Mouse (Mus musculus): Measurements from ENCODE around the gene Gm10272.
"Not testable (repeated sequence)": the region's sequence is repeated elsewhere in the genome, so short reads cannot be mapped to it uniquely, and the experiment has no call there.

Gene Gm10272

DNA sequence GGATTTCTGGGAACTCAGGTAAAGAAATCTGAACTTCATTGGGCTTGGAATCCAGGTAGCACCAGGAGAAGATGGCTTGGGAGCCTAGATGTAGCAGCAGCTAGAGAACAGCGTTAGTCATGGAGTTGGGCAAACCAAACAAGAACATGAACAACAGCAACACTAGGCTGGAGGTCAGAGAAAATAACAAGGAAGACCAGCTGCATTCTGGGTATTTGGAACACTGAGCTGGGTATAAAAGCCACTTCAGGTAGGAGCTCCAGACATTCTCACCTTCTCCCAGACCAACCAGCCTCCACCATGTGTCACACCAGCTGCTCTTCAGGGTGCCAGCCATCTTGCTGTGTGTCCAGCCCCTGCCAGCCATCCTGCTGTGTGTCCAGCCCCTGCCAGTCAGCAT is at the start of gene Gm10272:
Gene Gm10272, plus strand, starts transcription at position 301 of the 400 bp plus-strand sequence.
- DNase-seq: no peak

DNA sequence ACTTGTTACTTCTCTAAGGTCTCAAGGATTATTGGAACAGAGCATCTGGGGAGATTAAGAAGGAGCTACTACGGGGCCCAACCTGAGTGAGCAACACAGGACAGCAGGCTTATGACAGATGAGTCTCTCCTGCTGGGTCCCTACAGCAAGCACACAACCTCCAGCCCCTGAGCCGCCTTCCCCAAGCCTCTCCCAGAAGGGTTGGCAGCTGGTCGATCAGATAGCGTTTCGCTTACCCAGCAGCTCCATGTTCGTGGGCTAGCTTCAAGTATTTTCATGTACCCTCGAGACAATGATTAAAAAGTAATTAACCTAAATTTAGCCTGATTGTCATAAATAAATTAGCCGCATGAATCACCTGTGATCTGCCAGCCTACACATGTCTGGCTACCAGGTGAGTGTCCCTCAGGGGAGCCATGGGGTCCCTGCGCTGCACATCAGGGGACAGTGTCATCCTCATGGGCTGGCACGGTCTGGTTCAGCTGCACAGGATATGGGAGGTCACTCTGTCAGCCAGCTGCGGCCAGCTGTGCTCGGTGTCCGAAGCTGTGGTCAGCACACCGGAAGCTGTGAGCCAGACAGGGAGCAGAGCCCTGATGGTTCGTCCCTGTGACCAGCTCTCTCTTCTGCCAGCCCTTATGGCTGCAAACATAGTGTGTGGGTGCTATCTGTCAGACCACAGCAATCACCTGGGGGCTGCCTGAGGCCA is 48.0 kb upstream of the Gm10272 start:
- DNase-seq: no peak

DNA sequence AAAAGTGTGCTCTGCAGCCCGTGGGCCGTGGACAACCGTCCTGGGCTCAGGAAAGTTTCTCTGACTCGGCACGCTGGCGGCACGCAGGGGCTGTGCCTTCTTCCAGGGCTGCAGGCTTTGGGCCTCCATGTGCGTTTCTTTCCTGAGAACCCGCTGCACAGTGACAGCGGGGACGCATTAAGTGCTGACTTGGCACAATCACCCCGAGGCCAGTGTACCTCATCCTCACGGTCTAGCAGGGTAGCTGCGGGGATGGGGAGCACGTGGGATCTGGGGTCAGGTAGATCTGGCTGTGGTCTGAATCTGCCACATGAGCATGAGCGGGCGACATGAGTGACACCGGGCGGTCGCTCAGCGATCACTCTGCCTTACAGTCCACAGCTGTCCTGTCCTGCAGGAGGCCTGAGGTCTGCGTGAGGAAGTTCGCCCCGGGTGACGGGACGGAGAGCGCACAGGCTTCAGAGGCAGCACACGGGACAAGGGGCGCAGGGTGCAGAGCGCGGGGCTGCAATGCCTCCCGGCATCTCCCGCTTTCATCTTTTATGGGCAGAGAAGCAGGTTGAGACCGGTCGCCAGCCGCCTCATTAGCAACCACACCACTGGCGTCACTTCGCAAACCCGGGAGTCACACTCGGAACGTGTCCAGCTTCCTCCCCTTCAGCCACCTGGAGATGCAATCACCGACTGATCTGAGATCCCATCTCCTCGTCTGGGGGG is 42.3 kb upstream of the Gm10272 start:
- no peak for DNase-seq

DNA sequence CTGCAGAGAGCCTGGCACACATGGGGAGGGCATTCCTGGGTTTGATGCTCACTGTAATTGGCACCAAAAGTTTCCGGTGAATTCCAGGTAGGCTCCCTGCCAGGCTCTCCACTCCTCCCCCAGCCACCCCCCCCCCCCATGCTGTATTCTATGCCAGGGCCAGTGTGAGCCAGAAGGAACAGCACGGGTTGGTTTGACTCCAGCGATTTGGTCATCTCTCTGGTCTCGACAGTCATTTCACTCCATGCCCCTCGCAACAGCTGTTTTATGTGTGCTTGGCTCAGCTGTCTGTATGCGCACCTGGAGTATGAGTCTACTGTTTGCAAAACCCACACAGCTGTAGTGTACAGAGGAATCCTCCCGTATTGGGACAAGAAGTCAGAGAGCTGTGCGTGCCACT is 40.1 kb upstream of the Gm10272 start:
- no peak for DNase-seq

DNA sequence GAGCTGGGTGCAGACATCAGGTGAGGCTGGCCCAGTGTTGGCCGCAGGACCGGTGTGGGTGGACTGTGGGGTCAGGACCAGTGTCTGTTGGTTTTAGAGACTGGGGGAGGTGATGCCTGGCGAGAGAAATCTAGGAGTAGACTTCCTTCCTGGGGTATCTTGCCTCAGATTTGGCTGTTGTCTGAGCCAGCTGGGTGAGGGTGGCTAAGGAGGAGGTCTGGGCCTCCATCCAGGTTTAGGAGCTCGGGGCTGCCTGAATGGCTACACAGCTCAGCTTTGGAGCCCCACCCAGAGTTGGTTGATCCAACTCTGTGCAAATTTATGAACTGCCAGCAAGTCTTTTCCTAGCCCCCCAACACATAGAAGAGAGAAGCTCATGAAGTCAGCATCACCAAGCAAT is 39.0 kb upstream of the Gm10272 start:
- no peak for DNase-seq

DNA sequence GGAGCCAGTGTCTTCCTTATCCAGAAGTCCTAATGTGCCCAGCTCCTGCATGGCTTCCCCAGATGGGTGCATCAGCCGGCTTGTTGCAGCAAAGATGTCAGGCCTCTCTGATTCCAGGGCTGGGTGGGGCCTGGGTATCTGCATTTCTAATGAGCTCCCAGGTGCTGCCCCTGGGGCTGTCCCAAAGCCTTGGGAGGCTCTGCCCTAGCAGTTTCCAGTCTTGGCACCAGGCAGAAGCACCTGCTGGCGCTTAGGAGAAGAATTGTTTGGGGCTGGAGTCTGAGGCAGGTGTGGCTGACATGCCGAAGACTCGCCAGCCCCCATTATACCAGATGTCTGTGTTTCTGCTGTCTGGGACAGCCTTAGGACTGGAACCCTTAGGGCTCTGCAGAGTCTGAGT is 35.7 kb upstream of the Gm10272 start:
- no peak for DNase-seq

DNA sequence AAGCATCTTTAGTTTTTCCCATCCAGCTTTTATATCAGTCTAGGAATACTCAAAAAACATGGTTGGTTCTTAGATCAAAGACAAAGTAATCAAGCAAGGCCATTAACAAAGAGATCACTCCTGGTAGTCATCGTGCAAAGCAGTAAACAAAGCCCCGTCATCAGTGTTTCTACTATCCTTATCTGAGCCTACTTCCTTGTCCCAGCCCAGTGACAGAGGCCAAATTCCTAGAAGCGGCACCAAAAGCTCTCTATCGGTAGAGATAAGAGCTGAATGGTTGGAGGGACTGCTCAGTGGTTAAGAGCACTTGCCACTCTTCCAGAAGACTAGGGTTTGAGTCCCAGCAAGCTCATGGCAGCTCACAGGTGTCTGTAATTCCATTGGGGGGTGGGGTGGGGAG is 34.9 kb upstream of the Gm10272 start:
- DNase-seq: no peak

DNA sequence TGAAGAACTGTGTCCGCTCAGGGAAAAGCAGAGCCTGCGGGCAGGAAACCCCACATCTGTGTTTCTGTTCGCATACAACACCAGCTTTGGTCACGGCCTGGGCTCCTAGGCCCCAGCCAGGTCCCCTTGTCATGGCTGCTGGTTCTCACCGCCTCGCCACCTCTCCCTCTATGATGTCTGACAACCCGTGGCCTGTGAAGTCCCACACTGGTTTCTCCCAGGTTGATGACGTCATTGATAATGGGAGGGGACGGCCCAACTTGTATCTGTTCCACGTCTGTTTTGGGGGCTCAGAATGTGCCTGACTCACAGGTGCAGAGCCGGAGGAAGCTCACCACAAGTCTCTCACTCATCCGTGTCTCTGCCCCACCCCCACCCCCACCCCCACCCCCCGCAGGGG is 32.7 kb upstream of the Gm10272 start:
- no peak for DNase-seq

DNA sequence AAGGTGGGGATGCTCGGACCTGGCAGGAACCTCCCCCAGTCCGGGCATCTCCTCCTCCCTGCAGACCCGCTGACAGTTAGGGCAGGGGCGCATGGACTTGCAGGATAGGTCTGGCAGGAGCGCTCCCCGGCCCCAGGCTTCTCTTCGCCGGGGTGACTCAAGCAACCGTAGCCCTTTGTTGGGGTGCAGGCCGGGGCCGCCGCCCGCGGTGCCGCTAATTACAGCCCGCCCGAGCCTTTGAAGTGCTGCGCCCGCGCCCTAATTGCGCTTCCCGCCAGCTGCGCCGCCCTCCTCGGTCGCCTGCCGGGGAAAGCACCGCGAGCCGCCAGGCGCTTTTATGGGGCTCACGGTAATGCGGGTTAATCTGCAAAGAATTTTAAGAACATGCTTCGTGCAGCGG is 28.9 kb upstream of the Gm10272 start:
- DNase-seq: no peak

DNA sequence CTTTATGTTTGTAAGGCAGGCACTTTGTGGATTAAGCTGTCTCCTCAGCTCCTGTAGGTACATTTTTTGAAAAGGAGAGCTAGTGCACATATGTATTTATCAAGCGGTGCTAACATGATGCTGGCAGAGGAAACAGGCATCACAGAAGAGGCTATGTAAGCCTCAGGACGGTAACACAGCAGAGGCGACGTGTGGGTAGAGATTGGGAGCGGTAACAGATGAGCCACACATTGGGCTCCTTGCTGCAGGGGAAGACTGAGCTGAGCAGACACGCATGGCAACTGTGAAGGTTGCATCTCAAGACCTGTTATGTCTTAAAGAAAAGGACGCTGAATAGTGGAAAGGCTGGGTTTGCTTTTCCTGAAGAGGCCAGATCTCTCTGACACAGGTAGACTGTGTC is 23.4 kb upstream of the Gm10272 start:
- DNase-seq: no peak

DNA sequence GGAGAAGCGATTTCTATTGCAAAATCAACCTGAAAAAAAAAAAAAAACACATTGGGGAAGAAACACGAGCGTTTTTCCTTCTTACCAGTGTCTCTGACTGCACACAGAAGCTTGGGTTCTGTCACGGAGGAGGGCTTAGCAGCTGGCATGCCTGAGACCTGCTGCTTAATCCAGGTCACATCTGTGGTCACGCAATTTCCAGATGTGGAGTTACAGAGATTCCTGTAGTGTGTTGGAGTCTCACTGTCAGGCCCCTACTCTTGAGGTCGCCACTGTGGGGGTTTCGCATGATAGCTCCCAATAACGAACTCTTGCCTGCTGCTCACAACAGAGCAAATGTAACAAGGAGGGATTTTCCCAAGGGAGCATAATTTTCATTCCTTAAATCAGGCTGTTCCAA is 22.2 kb upstream of the Gm10272 start:
- DNase-seq: no peak

DNA sequence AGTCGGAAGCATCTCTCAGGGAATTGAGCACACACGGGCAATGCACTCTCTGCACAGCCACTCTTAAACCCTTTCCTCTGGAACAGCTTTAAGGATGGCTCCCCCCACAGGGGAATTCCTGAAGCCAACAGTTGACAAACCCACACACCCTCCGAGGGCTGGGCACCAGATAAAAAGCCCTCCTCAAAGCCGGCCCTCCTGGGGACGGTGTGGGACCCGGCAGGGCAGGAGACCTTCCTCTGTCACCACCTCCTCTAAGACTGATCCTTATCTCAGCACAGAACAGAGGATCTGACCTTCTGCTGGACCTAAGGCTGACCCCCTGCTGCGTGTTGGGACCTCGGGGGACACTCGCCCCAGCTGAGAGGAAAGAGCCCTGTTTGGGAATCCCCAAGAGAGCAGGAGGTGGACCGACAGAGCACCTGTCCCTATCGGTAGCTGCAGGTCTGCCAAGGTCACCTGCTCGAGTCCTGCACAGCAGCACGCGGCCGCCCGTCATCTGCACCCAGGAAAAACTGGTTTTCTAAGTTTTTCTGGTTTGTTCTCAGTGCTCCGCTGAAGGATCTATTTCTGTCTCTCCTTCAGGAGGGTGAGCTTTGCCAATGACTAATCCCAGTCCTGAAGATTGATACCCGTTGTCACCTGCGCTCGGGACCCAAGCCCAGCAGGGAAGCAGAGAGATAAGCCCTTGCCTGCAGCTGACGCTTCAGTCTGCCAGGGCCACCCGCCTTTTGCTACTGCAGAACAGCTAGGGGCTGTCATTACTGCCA is 20.3 kb upstream of the Gm10272 start, which contains the start of gene Tspear:
Gene Tspear, plus strand, starts transcription at position 675 of the 770 bp plus-strand sequence.
- no peak for DNase-seq

DNA sequence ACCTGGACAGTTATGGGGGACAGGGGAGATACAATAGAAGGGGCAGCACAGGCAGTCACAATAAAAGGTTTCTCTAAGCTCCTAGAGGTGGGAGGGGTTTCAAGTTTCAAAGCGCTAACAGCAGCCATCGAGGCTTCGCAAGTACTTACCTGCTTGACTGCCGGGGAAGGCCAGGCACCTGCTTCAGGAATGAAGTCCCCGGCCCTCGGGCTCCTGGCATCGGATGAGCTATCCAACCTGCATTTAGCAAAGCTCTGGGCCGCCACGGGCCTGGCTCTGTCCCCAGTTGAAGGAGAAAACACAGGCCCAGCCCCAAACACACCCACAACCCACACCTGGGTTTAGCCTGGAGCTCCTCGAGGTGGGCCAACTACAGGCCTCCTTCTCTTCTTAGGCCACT is 19.4 kb upstream of the Gm10272 start:
- DNase-seq: no peak

DNA sequence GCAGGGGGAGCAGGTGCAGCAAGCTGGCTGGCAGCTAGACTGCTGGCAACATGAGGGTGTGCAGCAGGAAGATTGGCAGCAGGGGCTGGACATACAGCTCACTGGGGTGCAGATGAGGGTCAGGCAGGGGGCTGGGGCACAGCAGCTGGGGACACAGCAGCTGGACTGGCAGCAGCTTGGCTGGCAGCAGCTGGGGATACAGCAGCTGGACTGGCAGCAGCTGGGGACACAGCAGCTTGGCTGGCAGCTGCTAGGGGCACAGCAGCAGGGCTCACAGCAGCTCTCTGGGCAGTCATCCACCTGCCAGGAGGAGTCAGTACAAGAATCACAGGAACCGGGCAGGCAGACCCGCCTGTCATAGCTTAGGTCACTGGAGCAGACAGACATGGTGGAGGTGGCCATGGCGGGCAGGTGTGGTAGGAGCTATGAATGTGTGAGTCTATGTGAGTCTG is 16.0 kb upstream of the Gm10272 start, which contains the start of gene Gm19402:
Gene Gm19402, minus strand, starts transcription at position 402 of the 452 bp plus-strand sequence.
- not testable (repeated sequence) for DNase-seq

DNA sequence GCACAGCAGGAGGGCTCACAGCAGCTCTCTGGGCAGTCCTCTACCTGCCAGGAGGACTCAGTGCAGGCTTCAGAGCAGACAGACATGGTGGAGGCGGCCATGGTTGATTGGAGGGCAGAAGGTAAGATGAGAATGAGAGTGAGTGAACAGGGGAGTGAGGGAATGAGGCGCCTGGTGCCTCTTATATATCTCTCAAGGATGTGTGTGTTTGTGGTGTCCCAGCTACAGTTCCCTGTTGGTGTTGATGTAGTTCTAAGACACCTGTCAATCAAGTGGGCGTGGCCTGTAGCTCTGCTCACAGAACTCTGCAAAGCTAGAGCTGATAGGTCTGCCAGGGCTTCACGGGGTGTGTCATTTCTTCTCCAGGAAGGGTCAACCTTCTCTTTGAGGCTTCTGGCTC is 9.3 kb upstream of the Gm10272 start, which contains the start of gene Gm9508:
Gene Gm9508, minus strand, starts transcription at position 101 of the 400 bp plus-strand sequence.
- DNase-seq: no peak

DNA sequence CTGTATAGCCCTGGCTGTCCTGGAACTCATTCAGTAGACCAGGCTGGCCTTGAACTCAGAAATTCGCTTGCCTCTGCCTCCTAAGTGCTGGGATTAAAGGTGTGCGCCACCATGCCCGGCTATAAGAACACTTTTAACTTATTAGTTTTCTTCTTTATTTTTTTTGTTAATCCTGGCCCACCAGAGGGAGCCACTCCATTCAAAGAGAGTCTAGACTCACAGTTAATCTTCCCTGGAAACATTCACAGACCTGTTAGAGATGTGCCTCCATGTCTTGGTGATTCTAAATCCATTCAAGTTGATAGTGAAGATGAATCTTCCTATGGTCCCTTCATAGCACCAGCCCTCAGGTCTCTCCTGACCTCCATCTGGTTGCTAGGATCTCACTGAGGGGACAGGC is 3.4 kb downstream of the Gm10272 start:
- DNase-seq: no peak

DNA sequence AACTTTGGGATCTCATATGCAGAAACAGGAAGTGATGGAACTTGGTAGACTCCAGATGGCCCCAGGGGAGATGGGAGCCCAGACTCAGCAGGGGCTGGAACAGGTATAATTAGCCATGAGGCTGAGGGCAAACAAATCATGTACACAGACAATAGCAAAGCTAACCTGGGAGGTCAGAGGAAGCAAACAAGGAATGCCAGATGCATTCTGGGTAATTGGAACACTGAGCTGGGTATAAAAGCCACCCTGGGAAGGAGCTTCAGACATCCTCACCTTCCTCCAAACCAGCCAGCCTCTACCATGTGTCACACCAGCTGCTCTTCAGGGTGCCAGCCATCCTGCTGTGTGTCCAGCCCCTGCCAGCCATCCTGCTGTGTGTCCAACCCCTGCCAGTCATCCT is 4.7 kb downstream of the Gm10272 start, which contains the start of gene Gm10024:
Gene Gm10024, plus strand, starts transcription at position 301 of the 400 bp plus-strand sequence.
- DNase-seq: not testable (repeated sequence)

DNA sequence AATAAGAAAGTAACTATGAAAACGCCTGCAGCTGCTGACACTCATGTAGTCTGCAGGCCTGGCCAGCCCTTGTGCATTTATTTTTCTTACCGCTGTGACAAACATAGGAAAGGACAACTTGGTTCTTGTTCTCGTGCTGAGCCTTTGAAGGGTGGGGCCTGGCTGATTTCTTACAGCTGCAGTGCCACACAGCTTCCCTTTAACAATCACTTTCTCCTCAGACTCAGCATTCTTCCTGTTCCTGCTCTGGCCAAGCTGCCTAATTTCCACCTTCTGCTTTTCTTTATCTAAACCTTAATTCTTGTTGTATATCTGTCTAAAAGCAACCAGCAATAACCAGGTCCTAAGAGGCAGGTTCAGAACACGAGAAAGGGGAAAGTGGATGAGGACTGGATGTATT is 7.3 kb downstream of the Gm10272 start:
- no peak for DNase-seq

DNA sequence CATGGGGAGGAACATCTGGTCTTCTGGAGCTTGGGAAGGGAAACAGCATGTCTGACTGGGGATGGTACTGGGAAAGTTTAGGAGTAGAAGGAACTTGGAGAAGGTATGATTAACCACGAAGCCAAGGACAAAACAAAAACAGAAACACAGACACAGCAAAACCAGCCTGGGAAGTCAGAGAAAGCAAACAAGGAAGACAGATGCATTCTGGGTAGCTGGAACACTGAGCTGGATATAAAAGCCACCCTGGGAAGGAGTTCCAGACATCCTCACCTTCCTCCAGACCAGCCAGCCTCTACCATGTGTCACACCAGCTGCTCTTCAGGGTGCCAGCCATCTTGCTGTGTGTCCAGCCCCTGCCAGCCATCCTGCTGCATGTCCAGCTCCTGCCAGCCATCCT is 9.1 kb downstream of the Gm10272 start, which contains the start of gene Gm10142:
Gene Gm10142, plus strand, starts transcription at position 301 of the 400 bp plus-strand sequence.
- DNase-seq: no peak

DNA sequence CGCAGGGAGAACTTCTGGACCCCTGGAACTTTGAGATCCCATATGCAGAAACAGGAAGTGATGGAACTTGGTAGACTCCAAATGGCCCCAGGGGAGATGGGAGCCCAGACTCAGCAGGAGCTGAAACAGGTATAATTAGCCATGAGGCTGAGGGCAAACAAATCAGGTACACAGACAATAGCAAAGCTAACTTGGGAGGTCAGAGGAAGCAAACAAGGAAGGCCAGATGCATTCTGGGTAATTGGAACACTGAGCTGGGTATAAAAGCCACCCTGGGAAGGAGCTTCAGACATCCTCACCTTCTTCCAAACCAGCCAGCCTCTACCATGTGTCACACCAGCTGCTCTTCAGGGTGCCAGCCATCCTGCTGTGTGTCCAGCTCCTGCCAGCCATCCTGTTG is 13.9 kb downstream of the Gm10272 start, which contains the start of gene Krtap12-1:
Gene Krtap12-1, plus strand, starts transcription at position 301 of the 400 bp plus-strand sequence.
- DNase-seq: not testable (repeated sequence)

DNA sequence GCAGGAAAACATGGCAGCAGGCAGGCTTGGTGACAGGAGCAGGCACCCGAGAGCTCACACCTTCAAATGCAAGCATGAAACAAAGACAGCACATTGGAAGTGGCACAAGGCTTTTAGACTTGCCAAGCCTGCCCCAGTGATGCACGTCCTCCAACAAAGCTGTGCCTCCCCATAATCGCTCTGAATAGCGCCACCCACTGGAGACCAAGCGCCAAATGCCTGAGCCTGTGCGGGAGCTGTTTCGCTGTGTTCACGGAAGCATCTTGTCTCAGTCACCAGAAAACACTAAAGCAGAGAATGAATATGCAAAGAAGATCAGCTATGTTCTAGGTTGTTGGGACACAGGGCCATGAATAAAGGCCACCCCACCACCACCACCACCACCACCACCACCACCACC is 18.4 kb downstream of the Gm10272 start:
- DNase-seq: no peak

DNA sequence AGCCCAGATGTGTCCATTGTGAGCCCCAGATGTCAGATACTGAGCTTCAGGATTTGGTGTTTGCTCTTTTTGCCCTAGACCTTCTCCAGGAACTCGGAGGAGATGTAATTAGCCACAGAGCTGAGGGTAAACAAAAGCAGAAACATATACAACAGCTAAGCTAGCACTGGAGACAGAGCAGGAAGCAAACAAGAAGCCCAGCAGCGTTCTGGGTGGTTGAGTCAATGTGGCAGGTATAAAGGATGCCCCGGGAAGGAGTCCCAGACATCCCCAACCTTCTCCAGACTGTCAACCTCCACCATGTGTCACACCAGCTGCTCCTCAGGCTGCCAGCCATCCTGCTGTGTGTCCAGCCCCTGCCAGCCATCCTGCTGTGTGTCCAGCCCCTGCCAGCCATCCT is 19.8 kb downstream of the Gm10272 start, which contains the start of gene Gm10100:
Gene Gm10100, plus strand, starts transcription at position 301 of the 400 bp plus-strand sequence.
- no peak for DNase-seq

DNA sequence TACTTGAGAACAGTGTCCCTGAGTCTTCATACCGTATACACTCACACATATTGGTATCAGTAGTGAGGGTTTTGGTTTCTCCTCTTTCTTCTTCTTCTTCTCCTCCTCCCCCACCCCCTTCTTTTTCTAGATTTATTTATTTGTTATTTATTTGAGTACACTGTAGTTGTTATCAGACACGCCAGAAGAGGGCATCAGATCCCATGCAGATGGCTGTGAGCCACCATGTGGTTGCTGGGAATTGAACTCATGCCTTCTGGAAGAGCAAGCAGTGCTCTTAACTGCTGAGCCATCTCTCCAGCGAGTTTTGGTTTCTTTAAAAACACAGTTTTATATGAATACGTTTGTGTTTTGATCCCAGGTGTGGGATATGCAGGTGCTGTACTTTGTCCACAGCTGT is 21.9 kb downstream of the Gm10272 start:
- DNase-seq: no peak

Measured in cerebellum, adult 8-10 months (tissue).